Mouse (Mus musculus) intestine, embryonic 16.5 days (tissue): ENCODE measurements at regions not wholly inside any gene's neighbourhood (a gene's known extent, or its start where the extent isn't known, plus 50 kb on each side); places are given as distances from the start of the nearest gene placed in this dataset.

Experiments used
- ATAC-seq: fragments of 200-750 bp; cut with Nextera tagmentation; 2 replicates; pipeline ENCODE4 v1.8.0; 2017; ENCODE audit warnings: moderate TSS enrichment, moderate library complexity
- H3K27ac ChIP-seq: fragments of 300-500 bp; sonication (generic); 2 replicates; pipeline ENCODE4 v1.5.1; 2014; ENCODE audit warnings: mild to moderate bottlenecking, low read length
- H3K27me3 ChIP-seq: fragments of 300-500 bp; sonication (generic); replicated peaks from 2 replicates; pipeline ENCODE4 v1.6.1; 2014; ENCODE audit warnings: low read length, control low read depth, mixed read lengths; ENCODE audit not compliant: control insufficient read depth, insufficient read depth
- H3K36me3 ChIP-seq: fragments of 300-500 bp; sonication (generic); 2 replicates; pipeline ENCODE4 v1.6.1; 2014; ENCODE audit warnings: low read length, control low read depth; ENCODE audit not compliant: control insufficient read depth, insufficient read depth
- H3K4me1 ChIP-seq: fragments of 300-500 bp; sonication (generic); 2 replicates; pipeline ENCODE4 v1.6.1; 2014; ENCODE audit warnings: low read length, control low read depth, mixed read lengths; ENCODE audit not compliant: control insufficient read depth, insufficient read depth
- H3K4me2 ChIP-seq: fragments of 300-500 bp; sonication (generic); 2 replicates; pipeline ENCODE4 v1.6.1; 2014; ENCODE audit warnings: low read depth, low read length, control low read depth
- H3K4me3 ChIP-seq: fragments of 300-500 bp; sonication (generic); 2 replicates; pipeline ENCODE4 v1.5.1; 2014; ENCODE audit warnings: mild to moderate bottlenecking, low read length
- H3K9ac ChIP-seq: fragments of 300-500 bp; sonication (generic); 2 replicates; pipeline ENCODE4 v1.6.1; 2014; ENCODE audit warnings: low read depth, low read length
- H3K9me3 ChIP-seq: fragments of 300-500 bp; sonication (generic); 2 replicates; pipeline ENCODE4 v1.6.1; 2016; ENCODE audit warnings: low read length, control low read depth; ENCODE audit not compliant: control insufficient read depth
- WGBS: fragments of 180-500 bp; shearing (Covaris S2); extraction: QIAGEN DNeasy Blood & Tissue Kit; methylation state at CpG from one replicate; pipeline ENCODE4 v1.1.7; 2014; 5-methylcytosine and 5-hydroxymethylcytosine counted together

- no peak overlapping the region for H3K9ac ChIP-seq
- H3K4me2 ChIP-seq, result no peak overlapping the region
- H3K9me3 ChIP-seq, result no peaks in the 10 kb centered on the region
- no peaks in the 10 kb centered on the region for H3K27me3 ChIP-seq
- no peak for ATAC-seq
- WGBS, result 53% methylated on average over 5 of the region's 5 CpGs
- no peaks in the 10 kb centered on the region for H3K36me3 ChIP-seq
- H3K4me3 ChIP-seq, result no peak overlapping the region
- 0 out of 2 replicates have a peak, but pooled peaks cover 3% of the 10 kb centered on the region for H3K4me1 ChIP-seq
- no peak overlapping the region for H3K27ac ChIP-seq
Observed at GRCm38 (mm10) chr3:41482881-41483494, 72.5 kb upstream of the Jade1 start.

- H3K36me3 ChIP-seq, result no peaks in the 10 kb centered on the region
- WGBS, result 71% methylated on average over 3 of the region's 3 CpGs
- H3K4me3 ChIP-seq, result no peak overlapping the region
- no peaks in the 10 kb centered on the region for H3K4me1 ChIP-seq
- H3K9me3 ChIP-seq, result no peaks in the 10 kb centered on the region
- H3K4me2 ChIP-seq, result no peak overlapping the region
- H3K27ac ChIP-seq, result no peak overlapping the region
- no peak for ATAC-seq
- H3K27me3 ChIP-seq, result no peaks in the 10 kb centered on the region
- no peak overlapping the region for H3K9ac ChIP-seq
Observed at GRCm38 (mm10) chr3:41480186-41480585, 75.3 kb upstream of the Jade1 start.

- Histone ChIP-seq H3K4me3 (no peak overlapping the region), H3K27me3 (no peaks in the 10 kb centered on the region), H3K4me1 (no peaks in the 10 kb centered on the region), H3K9me3 (no peaks in the 10 kb centered on the region), H3K4me2 (no peak overlapping the region), H3K36me3 (no peaks in the 10 kb centered on the region), H3K27ac (no peak overlapping the region), H3K9ac (no peak overlapping the region)
- no peak for ATAC-seq
- WGBS, result 74% methylated on average over 2 of the region's 2 CpGs
Observed at GRCm38 (mm10) chr3:41478971-41479370, 76.6 kb upstream of the Jade1 start.

- 92% methylated on average over 6 of the region's 6 CpGs for WGBS
- H3K4me2 ChIP-seq, result no peak overlapping the region
- no peaks in the 10 kb centered on the region for H3K9me3 ChIP-seq
- H3K4me1 ChIP-seq, result no peaks in the 10 kb centered on the region
- no peaks in the 10 kb centered on the region for H3K36me3 ChIP-seq
- H3K4me3 ChIP-seq, result no peak overlapping the region
- no peaks in the 10 kb centered on the region for H3K27me3 ChIP-seq
- ATAC-seq, result no peak
- H3K9ac ChIP-seq, result no peak overlapping the region
- no peak overlapping the region for H3K27ac ChIP-seq
Observed at GRCm38 (mm10) chr3:41476516-41476915, 79.0 kb upstream of the Jade1 start.

- no peak overlapping the region for H3K9ac ChIP-seq
- ATAC-seq, result no peak
- H3K27ac ChIP-seq, result no peak overlapping the region
- H3K36me3 ChIP-seq, result no peaks in the 10 kb centered on the region
- H3K4me3 ChIP-seq, result no peak overlapping the region
- H3K4me2 ChIP-seq, result no peak overlapping the region
- H3K9me3 ChIP-seq, result no peaks in the 10 kb centered on the region
- H3K4me1 ChIP-seq, result no peaks in the 10 kb centered on the region
- H3K27me3 ChIP-seq, result no peaks in the 10 kb centered on the region
- 89% methylated on average over 3 of the region's 3 CpGs for WGBS
Observed at GRCm38 (mm10) chr3:41472586-41472985, 82.9 kb upstream of the Jade1 start.

- no peaks in the 10 kb centered on the region for H3K36me3 ChIP-seq
- H3K27ac ChIP-seq, result no peak overlapping the region
- H3K27me3 ChIP-seq, result no peaks in the 10 kb centered on the region
- no peak overlapping the region for H3K4me2 ChIP-seq
- ATAC-seq, result no peak
- no peak overlapping the region for H3K4me3 ChIP-seq
- no peaks in the 10 kb centered on the region for H3K4me1 ChIP-seq
- 60% methylated on average over 6 of the region's 6 CpGs for WGBS
- no peak overlapping the region for H3K9ac ChIP-seq
- H3K9me3 ChIP-seq, result no peaks in the 10 kb centered on the region
Observed at GRCm38 (mm10) chr3:41469106-41469505, 86.4 kb upstream of the Jade1 start.

- ATAC-seq, result no peak
- Histone ChIP-seq H3K36me3 (no peaks in the 10 kb centered on the region), H3K4me3 (no peak overlapping the region), H3K27ac (no peak overlapping the region), H3K4me2 (no peak overlapping the region), H3K4me1 (no peaks in the 10 kb centered on the region; the same call in 1 of the 2 replicates), H3K9me3 (no peaks in the 10 kb centered on the region), H3K9ac (no peak overlapping the region), H3K27me3 (no peaks in the 10 kb centered on the region)
- 68% methylated on average over 1 of the region's 1 CpGs for WGBS
Observed at GRCm38 (mm10) chr3:41467857-41468256, 87.7 kb upstream of the Jade1 start.

- Histone ChIP-seq H3K4me1 (no peaks in the 10 kb centered on the region; the same call in 1 of the 2 replicates), H3K9ac (no peak overlapping the region), H3K4me3 (no peak overlapping the region), H3K36me3 (no peaks in the 10 kb centered on the region), H3K27ac (no peak overlapping the region), H3K9me3 (no peaks in the 10 kb centered on the region), H3K4me2 (no peak overlapping the region), H3K27me3 (no peaks in the 10 kb centered on the region)
- ATAC-seq, result no peak
- WGBS, result 64% methylated on average over 2 of the region's 2 CpGs
Observed at GRCm38 (mm10) chr3:41465893-41466292, 89.6 kb upstream of the Jade1 start.

- WGBS, result 71% methylated on average over 11 of the region's 11 CpGs
- Histone ChIP-seq H3K4me2 (no peak overlapping the region), H3K4me1 (no peaks in the 10 kb centered on the region; the same call in 1 of the 2 replicates), H3K4me3 (no peak overlapping the region), H3K27ac (no peak overlapping the region), H3K9me3 (no peaks in the 10 kb centered on the region), H3K27me3 (no peaks in the 10 kb centered on the region), H3K36me3 (no peaks in the 10 kb centered on the region), H3K9ac (no peak overlapping the region)
- 0 out of 2 replicates have a peak, but pooled peaks have one; percentile 44 for ATAC-seq
Observed at GRCm38 (mm10) chr3:41462953-41463644, 92.4 kb upstream of the Jade1 start.
